Mouse (Mus musculus) thymus, postnatal 36 days (tissue): ENCODE measurements around the gene Usp16.
"Not testable (repeated sequence)": the region's sequence is repeated elsewhere in the genome, so short reads cannot be mapped to it uniquely, and the experiment has no call there.

Source experiments
- DNase-seq, 2 experiments: peaks; one replicate each; pipeline ENCODE4 v3.0.0; 2022; ENCODE audit warnings: mixed read lengths in 2 of 2

Usp16 gene

GRCm38 (mm10) chr16:87488605-87489004 is 34.1 kb downstream of the Usp16 start:
- no peak for DNase-seq

DNA sequence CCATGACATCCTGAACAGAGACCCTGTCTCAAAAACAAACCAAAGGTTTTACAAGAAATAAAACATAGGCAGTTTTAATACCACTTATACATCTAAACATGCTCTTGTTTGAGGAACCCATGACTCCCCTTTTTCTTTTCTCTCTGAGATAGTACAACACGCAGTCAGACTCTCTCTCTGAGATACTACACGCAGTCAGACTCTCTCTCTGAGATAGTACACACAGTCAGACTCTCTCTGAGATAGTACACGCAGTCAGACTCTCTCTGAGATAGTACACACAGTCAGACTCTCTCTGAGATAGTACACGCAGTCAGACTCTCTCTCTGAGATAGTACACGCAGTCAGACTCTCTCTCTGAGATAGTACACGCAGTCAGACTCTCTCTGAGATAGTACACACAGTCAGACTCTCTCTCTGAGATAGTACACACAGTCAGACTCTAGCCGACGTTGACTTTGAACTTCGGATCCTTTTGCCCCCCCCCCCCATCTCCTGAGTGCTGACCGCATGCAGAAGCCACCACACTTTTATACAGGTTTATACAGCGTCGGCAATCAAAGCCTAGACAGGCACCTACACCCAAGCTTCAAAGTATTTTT is 37.8 kb downstream of the Usp16 start:
- DNase-seq: not testable (repeated sequence)

GRCm38 (mm10) chr16:87494955-87495655 is 40.6 kb downstream of the Usp16 start:
- DNase-seq: no peak

- peak; percentile 96 to 97 for DNase-seq
Measured at GRCm38 (mm10) chr16:87495716-87496447, 41.4 kb downstream of the Usp16 start, which contains the start of gene Cct8. Gene Cct8 (minus strand): TSS chr16:87495873.

GRCm38 (mm10) chr16:87496728-87497127 is 42.2 kb downstream of the Usp16 start:
- no peak for DNase-seq

DNA sequence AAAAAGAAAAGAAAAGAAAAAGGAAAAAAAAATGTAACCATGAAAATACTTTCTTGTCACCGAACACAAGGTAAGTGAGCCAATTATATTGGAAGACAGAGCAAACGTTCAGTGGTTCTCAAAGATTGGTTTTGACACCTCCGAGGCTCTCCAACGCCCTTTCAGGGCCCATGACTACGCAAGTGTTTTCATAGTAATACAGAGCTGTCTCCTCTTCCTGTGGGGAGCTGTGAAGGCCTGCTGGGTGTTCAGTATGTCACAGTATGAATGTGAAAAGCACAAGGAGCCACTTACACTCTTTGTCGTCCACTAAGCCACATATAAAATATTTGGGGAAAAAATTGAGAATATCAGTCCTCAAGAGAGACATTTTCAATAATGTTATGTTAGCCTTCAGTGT is 42.7 kb downstream of the Usp16 start:
- DNase-seq: no peak

DNA sequence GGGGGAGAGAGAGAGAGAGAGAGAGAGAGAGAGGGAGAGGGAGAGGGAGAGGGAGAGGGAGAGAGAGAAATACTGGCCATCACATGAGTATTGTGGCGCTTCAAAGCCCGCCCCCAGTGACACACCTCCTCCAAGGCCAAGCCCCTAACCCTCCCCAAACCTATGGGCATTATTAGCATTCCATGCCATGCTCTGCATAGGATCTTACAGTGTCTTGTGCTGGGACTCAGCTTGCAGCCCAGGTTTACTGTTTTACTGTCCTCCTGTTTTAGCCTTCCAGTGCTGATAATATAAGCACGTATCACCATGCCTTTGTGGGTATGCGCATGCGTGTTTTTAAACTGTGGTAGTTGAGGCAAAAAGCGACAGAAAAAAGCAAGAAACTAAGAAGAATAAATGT is 45.1 kb downstream of the Usp16 start:
- no peak for DNase-seq

- no peak for DNase-seq
Measured at GRCm38 (mm10) chr16:87501304-87502078, 47.0 kb downstream of the Usp16 start.

DNA sequence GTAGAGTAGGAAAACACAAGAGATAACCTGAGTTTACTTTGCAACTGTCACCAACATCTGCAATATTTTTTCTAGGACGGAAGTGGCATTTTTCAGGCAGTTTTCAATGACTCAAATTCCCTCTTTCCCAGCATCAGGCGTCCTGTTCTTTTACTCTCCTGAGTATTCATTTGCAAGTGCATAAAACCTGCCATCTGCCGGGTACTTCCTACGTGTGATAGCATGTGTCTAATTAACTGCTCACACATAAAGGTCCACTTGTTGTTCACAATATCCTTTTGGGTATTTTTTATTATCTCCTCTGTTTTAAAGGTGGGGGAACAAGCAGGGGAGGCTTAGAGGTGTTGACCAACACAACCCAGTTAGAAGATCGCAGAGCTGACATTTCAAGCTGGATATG is 57.2 kb downstream of the Usp16 start:
- no peak for DNase-seq

DNA sequence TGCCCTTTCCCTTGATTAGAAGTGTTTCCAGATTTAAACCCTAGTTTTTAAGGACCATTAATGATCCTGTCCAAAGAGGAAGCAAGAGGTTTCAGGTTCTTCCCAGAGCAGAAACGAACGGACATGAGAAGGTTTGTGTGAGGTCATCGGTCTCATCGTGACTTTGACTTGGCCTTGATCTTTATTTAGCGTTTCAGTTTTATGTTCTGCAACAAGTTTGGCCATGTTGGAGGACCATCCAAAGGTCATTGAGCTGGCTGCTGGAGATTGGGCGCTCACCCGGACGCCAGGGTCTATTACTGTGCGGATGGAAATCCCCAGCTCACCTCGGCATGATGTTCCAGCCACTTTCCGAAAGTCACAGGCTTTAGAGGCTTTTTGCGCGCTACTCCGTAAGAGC is 57.8 kb downstream of the Usp16 start:
- no peak for DNase-seq

- no peak for DNase-seq
Measured at GRCm38 (mm10) chr16:87524228-87524627, 69.7 kb downstream of the Usp16 start.

GRCm38 (mm10) chr16:87527553-87528249 is 73.2 kb downstream of the Usp16 start:
- DNase-seq: no peak

GRCm38 (mm10) chr16:87528755-87529154 is 74.3 kb downstream of the Usp16 start:
- DNase-seq: no peak
